Mouse (Mus musculus) megakaryocyte, embryonic 14.5 days (primary cell): ENCODE results near the gene Olfr1426. TPM values are rescaled to one million over a fixed set of nuclear protein-coding genes. Genes with fewer than 3 reads are reported as not detected.

ENCODE experiments used
- H3K27me3 ChIP-seq: replicated peaks from 2 replicates; pipeline ENCODE3; 2012; ENCODE audit warnings: inconsistent platforms
- H3K36me3 ChIP-seq: replicated peaks from 2 replicates; pipeline ENCODE3; 2012; ENCODE audit warnings: low read length, inconsistent platforms, mixed read lengths
- H3K4me1 ChIP-seq: 2 replicates; pipeline ENCODE4 v1.6.1; 2012; ENCODE audit warnings: inconsistent platforms
- H3K4me3 ChIP-seq: replicated peaks from 2 replicates; pipeline ENCODE3; 2012; ENCODE audit warnings: moderate library complexity, mild to moderate bottlenecking, inconsistent platforms
- H3K9me3 ChIP-seq: 2 replicates; pipeline ENCODE4 v1.6.1; 2012; ENCODE audit warnings: inconsistent platforms
- FLI1 ChIP-seq: IDR thresholded peaks from 2 replicates; pipeline ENCODE4 v1.6.1; 2012; ENCODE audit warnings: low read length, inconsistent platforms, mixed read lengths
- GATA1 ChIP-seq: IDR thresholded peaks from 3 replicates; pipeline ENCODE4 v1.6.1; 2012; ENCODE audit warnings: mixed read lengths, low read length, inconsistent platforms, borderline replicate concordance
- polyA plus RNA-seq: library from polyadenylated mRNA; stranded (reverse); fragments of >175 nt; gene quantifications from 2 replicates; pipeline ENCODE4 v1.2.3, GENCODE M21; 2012; ENCODE audit warnings: low replicate concordance; ENCODE audit not compliant: insufficient read depth

Olfr1426 gene
- polyA plus RNA-seq, 1 experiment = not detected

DNA sequence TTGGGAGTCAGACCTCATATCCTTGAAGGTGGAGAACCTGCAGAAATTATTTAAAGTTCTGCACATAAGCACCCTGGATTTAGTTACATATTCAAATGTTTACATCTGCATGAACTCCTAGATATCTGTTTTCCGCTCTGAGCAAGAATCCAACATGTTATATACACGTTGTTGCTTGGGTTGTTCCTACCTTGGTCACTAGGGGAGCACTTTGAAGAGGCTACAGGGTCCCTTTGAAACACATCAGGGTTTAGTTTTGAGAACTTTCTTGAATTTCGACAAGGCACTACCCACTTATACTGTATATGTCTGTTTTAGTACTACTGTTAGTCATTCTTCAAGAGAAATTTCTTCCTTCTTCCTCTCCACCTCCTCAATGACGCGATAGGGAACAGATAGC is 48.6 kb downstream of the Olfr1426 start:
- no peaks in the 10 kb centered on the region for H3K36me3 ChIP-seq
- H3K9me3 ChIP-seq = no peaks in the 10 kb centered on the region
- TF ChIP-seq FLI1 (no peak), GATA1 (no peak)
- H3K4me1 ChIP-seq = peaks cover 3% of the 10 kb centered on the region; the same call in 1 of the 2 replicates
- H3K27me3 ChIP-seq = no peaks in the 10 kb centered on the region
- H3K4me3 ChIP-seq = no peak overlapping the region

DNA sequence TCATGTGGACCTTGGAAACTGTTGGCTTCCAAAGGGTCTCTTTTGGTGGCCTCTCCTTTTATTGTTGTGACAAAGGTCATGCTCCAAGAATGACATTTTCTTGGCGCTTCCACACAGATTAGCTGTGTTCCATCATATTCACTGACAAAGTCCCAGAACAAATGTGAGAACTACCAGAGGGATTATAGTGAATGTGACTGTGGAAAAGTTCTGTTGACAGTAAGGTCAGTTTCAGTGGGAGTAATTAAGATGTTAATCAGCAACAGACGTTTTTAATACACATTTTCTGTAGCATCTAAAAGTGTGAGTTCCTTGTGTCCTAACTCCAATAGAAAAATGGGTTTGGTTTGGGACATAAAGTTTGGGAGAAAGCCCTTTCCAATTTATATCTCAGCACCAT is 50.6 kb downstream of the Olfr1426 start, which contains the start of gene Olfr1423:
Gene Olfr1423 (minus strand): TSS at position 101 of the 400 bp plus-strand sequence.
- TF ChIP-seq FLI1 = no peak
- no peak for TF ChIP-seq GATA1
- H3K4me1 ChIP-seq = peaks cover 3% of the 10 kb centered on the region; the same call in 1 of the 2 replicates
- H3K4me3 ChIP-seq = no peak within 1 kb of the TSS

DNA sequence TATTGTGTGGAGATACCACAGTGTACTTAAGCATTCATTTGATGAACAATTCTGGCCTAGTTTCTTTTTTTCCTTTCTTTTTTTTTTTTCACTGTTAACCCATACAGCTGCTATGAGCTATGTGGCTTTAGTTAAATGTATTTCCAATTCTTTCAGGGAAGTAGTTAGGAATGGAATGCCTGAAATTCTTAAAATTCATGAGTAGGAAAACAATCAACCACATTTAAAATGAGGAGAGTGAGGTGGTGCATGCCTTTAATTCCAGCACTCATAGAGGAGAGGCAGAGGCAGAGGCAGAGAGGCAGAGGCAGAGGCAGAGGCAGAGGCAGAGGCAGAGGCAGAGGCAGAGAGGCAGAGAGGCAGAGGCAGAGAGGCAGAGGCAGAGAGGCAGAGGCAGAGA is 54.1 kb downstream of the Olfr1426 start:
- Histone ChIP-seq H3K4me3 (no peak overlapping the region), H3K9me3 (no peaks in the 10 kb centered on the region), H3K4me1 (no peaks in the 10 kb centered on the region), H3K36me3 (no peaks in the 10 kb centered on the region), H3K27me3 (peaks cover 2% of the 10 kb centered on the region)
- TF ChIP-seq FLI1 (no peak), GATA1 (no peak)

More for the DNA sequence above, 50.6 kb downstream of the Olfr1426 start, which contains the start of gene Olfr1423:
- Histone ChIP-seq H3K9me3 (no peaks in the 10 kb centered on the region), H3K27me3 (no peaks in the 10 kb centered on the region), H3K36me3 (no peaks in the 10 kb centered on the region)

Other genes starting within 250 kb of the Olfr1426 start
- gene Olfr1418, start 230.9 kb downstream of the Olfr1426 start, polyA plus RNA-seq = not detected in 2 replicates
- not detected in 2 replicates for gene Olfr1419, start 216.9 kb downstream of the Olfr1426 start, polyA plus RNA-seq
- not detected in 2 replicates for gene Olfr1420, start 205.4 kb downstream of the Olfr1426 start, polyA plus RNA-seq
- gene Patl1, start 179.6 kb downstream of the Olfr1426 start, polyA plus RNA-seq = 2.4 and 5.5 TPM in 2 replicates
- 0.73 and 3.0 TPM in 2 replicates for gene Osbp, start 126.1 kb downstream of the Olfr1426 start, polyA plus RNA-seq
- not detected in 2 replicates for gene Olfr1423, start 50.7 kb downstream of the Olfr1426 start, polyA plus RNA-seq
- gene Olfr1424, start 29.3 kb downstream of the Olfr1426 start, polyA plus RNA-seq = not detected in 2 replicates
- gene Olfr1425, start 14.3 kb downstream of the Olfr1426 start, polyA plus RNA-seq = not detected in 2 replicates
- gene Olfr1427, start 11.3 kb upstream of the Olfr1426 start, polyA plus RNA-seq = not detected in 2 replicates
- gene Olfr1428, start 23.9 kb upstream of the Olfr1426 start, polyA plus RNA-seq = not detected in 2 replicates
- gene Olfr76, start 31.2 kb upstream of the Olfr1426 start, polyA plus RNA-seq = not detected in 2 replicates
- gene Olfr1555-ps1, start 78.1 kb upstream of the Olfr1426 start, polyA plus RNA-seq = not detected in 2 replicates
- gene Olfr1431, start 108.6 kb upstream of the Olfr1426 start, polyA plus RNA-seq = not detected in 2 replicates
- not detected in 2 replicates for gene Olfr1432, start 140.6 kb upstream of the Olfr1426 start, polyA plus RNA-seq
- not detected in 2 replicates for gene Olfr262, start 149.6 kb upstream of the Olfr1426 start, polyA plus RNA-seq
- gene Olfr235, start 169.0 kb upstream of the Olfr1426 start, polyA plus RNA-seq = not detected in 2 replicates
- not detected in 2 replicates for gene Olfr1434, start 187.8 kb upstream of the Olfr1426 start, polyA plus RNA-seq
- gene Olfr1436, start 207.1 kb upstream of the Olfr1426 start, polyA plus RNA-seq = not detected in 2 replicates
- not detected in 2 replicates for gene Olfr1437, start 233.1 kb upstream of the Olfr1426 start, polyA plus RNA-seq
- gene Olfr1438-ps1, start 243.9 kb upstream of the Olfr1426 start, polyA plus RNA-seq = not detected in 2 replicates